Mouse (Mus musculus): ENCODE measurements around the gene Cbfa2t2. TPM values are rescaled to one million over a fixed set of nuclear protein-coding genes. Genes with fewer than 3 reads are reported as not detected.

Cbfa2t2 gene
- polyA plus RNA-seq, 1 experiment = 7.5 TPM

DNA sequence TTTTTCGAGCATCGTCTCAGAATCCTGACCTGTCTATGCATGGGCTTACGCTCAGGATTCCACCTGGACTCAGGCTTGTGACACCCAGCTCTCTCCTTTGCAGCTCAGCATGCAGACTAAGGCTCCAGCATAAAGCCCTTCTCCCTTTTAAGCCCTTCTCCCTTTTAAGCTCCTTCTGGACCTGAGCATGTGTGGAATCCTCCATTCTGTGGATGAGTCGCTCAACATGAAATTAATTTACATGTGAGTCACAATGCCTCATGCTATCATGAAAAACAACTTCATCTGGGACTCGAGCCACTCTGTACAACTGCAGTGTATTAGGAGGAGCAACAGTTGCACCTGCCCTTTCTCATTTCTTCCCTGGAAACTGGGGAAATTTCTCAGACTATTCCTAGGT lies 14.1 kb upstream of the Cbfa2t2 start:
- no peaks in the 10 kb centered on the region for H3K27me3 ChIP-seq (ENCODE audit: control insufficient read depth, insufficient read depth, insufficient read length)
- no peaks in the 10 kb centered on the region for H3K79me2 ChIP-seq (ENCODE audit: control insufficient read depth, insufficient read depth)
- no peaks in the 10 kb centered on the region for H3K36me3 ChIP-seq (ENCODE audit: control insufficient read depth, insufficient read depth)
- no peak overlapping the region for H3K4me3 ChIP-seq
- H3K4me2 ChIP-seq (ENCODE audit: low read depth) = no peak overlapping the region
- H3ac ChIP-seq (ENCODE audit: control insufficient read depth, insufficient read length) = no peak overlapping the region
- TF ChIP-seq MYOD1 (IDR thresholded peaks at IDR 0.05; ENCODE audit: control insufficient read depth in 1 of 3, insufficient read length in 2 of 3, low read depth in 2 of 3) (no peak), E2F4 (IDR thresholded peaks at IDR 0.05; ENCODE audit: insufficient read depth) (no peak), SRF (IDR thresholded peaks at IDR 0.05; ENCODE audit: control insufficient read depth, insufficient read length, low read depth) (no peak), TCF3 (IDR thresholded peaks at IDR 0.05; ENCODE audit: insufficient read length, low read depth) (no peak), CEBPB (IDR thresholded peaks at IDR 0.05; ENCODE audit: insufficient read depth, poor library complexity, severe bottlenecking) (no peak), MYOG (IDR thresholded peaks at IDR 0.05; ENCODE audit: control insufficient read depth in 1 of 3, insufficient read depth in 1 of 3, insufficient read length in 2 of 3, low read depth in 2 of 3) (no peak), POLR2A (IDR thresholded peaks at IDR 0.05; ENCODE audit: insufficient read length, low read depth) (no peak), POLR2AphosphoS2 (IDR thresholded peaks at IDR 0.05; ENCODE audit: insufficient read length, low read depth) (no peak), TCF12 (IDR thresholded peaks at IDR 0.05; ENCODE audit: insufficient read depth, poor library complexity, severe bottlenecking) (no peak), USF1 (IDR thresholded peaks at IDR 0.05; ENCODE audit: low read depth) (no peak)

- TF ChIP-seq USF1 (IDR thresholded peaks at IDR 0.05; ENCODE audit: low read depth) = no peak
- no peak for TF ChIP-seq CEBPB (IDR thresholded peaks at IDR 0.05; ENCODE audit: insufficient read depth, poor library complexity, severe bottlenecking)
- TF ChIP-seq MAX (IDR thresholded peaks at IDR 0.05; ENCODE audit: low read depth) = no peak
- no peak for TF ChIP-seq REST (IDR thresholded peaks at IDR 0.05; ENCODE audit: insufficient read depth, insufficient read length)
- no peak for TF ChIP-seq MYOD1 (IDR thresholded peaks at IDR 0.05; ENCODE audit: control insufficient read depth in 1 of 3, insufficient read length in 2 of 3, low read depth in 2 of 3)
- TF ChIP-seq MYOG (IDR thresholded peaks at IDR 0.05; ENCODE audit: control insufficient read depth in 1 of 3, insufficient read depth in 1 of 3, insufficient read length in 2 of 3, low read depth in 2 of 3) = no peak
- no peak for TF ChIP-seq POLR2AphosphoS2 (IDR thresholded peaks at IDR 0.05; ENCODE audit: insufficient read length, low read depth)
- no peak for TF ChIP-seq POLR2A (IDR thresholded peaks at IDR 0.05; ENCODE audit: insufficient read length, low read depth)
- no peak for TF ChIP-seq E2F4 (IDR thresholded peaks at IDR 0.05; ENCODE audit: insufficient read depth)
- TF ChIP-seq TCF3 (IDR thresholded peaks at IDR 0.05; ENCODE audit: insufficient read length, low read depth) = no peak
- no peak overlapping the region for H3ac ChIP-seq (ENCODE audit: control insufficient read depth, insufficient read length)
These were observed 12.7 kb upstream of the Cbfa2t2 start for GRCm38 (mm10) chr2:154423548-154423947.

DNA sequence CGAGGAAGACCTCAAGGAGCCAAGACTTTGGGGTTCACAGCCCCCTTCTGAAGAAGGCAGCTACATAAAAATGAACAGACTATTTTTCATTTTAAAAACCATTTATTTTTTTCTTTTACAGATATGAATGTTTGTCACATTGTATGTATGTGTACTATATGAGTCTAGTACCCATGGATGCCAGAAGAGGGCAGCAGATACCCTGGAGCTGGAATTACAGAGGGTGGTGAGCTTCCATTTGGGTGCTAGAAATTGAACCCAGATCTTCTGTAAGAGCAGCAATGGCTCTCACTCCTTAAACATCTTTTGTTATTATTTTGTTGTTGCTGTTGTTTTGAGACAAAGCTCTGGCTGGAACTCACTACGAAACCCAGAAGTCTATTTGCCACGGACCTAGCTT lies 10.8 kb upstream of the Cbfa2t2 start:
- H3K4me2 ChIP-seq (ENCODE audit: low read depth) = no peak overlapping the region
- no peaks in the 10 kb centered on the region for H3K79me2 ChIP-seq (ENCODE audit: control insufficient read depth, insufficient read depth)
- H3K27me3 ChIP-seq (ENCODE audit: control insufficient read depth, insufficient read depth, insufficient read length) = no peaks in the 10 kb centered on the region
- no peak for TF ChIP-seq TCF3 (IDR thresholded peaks at IDR 0.05; ENCODE audit: insufficient read length, low read depth)
- TF ChIP-seq MAX (IDR thresholded peaks at IDR 0.05; ENCODE audit: low read depth) = no peak
- no peak for TF ChIP-seq POLR2AphosphoS2 (IDR thresholded peaks at IDR 0.05; ENCODE audit: insufficient read length, low read depth)
- TF ChIP-seq E2F4 (IDR thresholded peaks at IDR 0.05; ENCODE audit: insufficient read depth) = no peak
- no peak for TF ChIP-seq USF1 (IDR thresholded peaks at IDR 0.05; ENCODE audit: low read depth)
- TF ChIP-seq SRF (IDR thresholded peaks at IDR 0.05; ENCODE audit: control insufficient read depth, insufficient read length, low read depth) = no peak
- TF ChIP-seq POLR2A (IDR thresholded peaks at IDR 0.05; ENCODE audit: insufficient read length, low read depth) = no peak
- no peak for TF ChIP-seq TCF12 (IDR thresholded peaks at IDR 0.05; ENCODE audit: insufficient read depth, poor library complexity, severe bottlenecking)
- TF ChIP-seq MYOD1 (IDR thresholded peaks at IDR 0.05; ENCODE audit: control insufficient read depth in 1 of 3, insufficient read length in 2 of 3, low read depth in 2 of 3) = no peak
- TF ChIP-seq REST (IDR thresholded peaks at IDR 0.05; ENCODE audit: insufficient read depth, insufficient read length) = no peak
- no peak for TF ChIP-seq CEBPB (IDR thresholded peaks at IDR 0.05; ENCODE audit: insufficient read depth, poor library complexity, severe bottlenecking)
- no peak for TF ChIP-seq MYOG (IDR thresholded peaks at IDR 0.05; ENCODE audit: control insufficient read depth in 1 of 3, insufficient read depth in 1 of 3, insufficient read length in 2 of 3, low read depth in 2 of 3)
- no peak overlapping the region for H3K4me3 ChIP-seq
- H3K36me3 ChIP-seq (ENCODE audit: control insufficient read depth, insufficient read depth) = no peaks in the 10 kb centered on the region
- no peak overlapping the region for H3ac ChIP-seq (ENCODE audit: control insufficient read depth, insufficient read length)

More at GRCm38 (mm10) chr2:154423548-154423947, 12.7 kb upstream of the Cbfa2t2 start:
- Histone ChIP-seq H3K4me2 (ENCODE audit: low read depth) (no peak overlapping the region), H3K27me3 (ENCODE audit: control insufficient read depth, insufficient read depth, insufficient read length) (no peaks in the 10 kb centered on the region), H3K4me3 (no peak overlapping the region), H3K79me2 (ENCODE audit: control insufficient read depth, insufficient read depth) (no peaks in the 10 kb centered on the region), H3K36me3 (ENCODE audit: control insufficient read depth, insufficient read depth) (no peaks in the 10 kb centered on the region)

DNA sequence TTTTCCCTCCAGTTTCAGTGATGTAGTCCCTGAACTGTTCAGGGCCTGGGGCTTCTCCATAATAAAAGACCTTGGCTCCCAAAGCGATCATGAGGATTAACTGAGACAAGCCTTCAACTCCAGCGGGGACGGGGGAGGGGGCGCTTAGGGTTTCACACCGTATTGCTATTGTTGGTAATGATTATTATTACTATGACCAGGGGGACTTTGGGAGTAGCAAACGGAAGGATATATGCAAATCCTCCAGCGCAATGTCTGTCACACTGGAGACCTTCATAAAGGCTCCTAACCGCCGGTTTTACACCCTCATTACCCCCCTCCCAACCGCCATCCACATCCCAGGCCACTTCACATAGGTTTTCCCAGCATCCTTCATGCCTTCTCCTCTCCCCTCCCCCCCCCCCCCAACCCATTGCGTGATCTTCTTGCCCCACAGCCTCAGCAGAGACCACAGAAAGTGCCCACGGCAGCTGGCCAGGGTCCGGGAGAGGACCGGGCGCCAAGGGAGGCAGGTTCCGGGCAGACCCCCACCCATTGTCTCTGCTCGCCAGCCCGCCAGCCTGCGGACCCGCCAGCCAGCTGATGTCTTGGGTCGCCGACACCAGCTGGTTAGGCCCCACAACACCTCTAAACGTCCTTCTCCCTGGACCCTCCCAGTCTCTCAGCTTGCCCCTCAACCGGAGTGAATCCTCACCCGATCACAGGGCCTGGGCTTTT lies 9.9 kb upstream of the Cbfa2t2 start:
- no peaks in the 10 kb centered on the region for H3K36me3 ChIP-seq (ENCODE audit: control insufficient read depth, insufficient read depth)
- H3K79me2 ChIP-seq (ENCODE audit: control insufficient read depth, insufficient read depth) = no peaks in the 10 kb centered on the region
- TF ChIP-seq POLR2AphosphoS2 (IDR thresholded peaks at IDR 0.05; ENCODE audit: insufficient read length, low read depth) (no peak), TCF12 (IDR thresholded peaks at IDR 0.05; ENCODE audit: insufficient read depth, poor library complexity, severe bottlenecking) (no peak), SRF (IDR thresholded peaks at IDR 0.05; ENCODE audit: control insufficient read depth, insufficient read length, low read depth) (no peak), MYOG (IDR thresholded peaks at IDR 0.05; ENCODE audit: control insufficient read depth in 1 of 3, insufficient read depth in 1 of 3, insufficient read length in 2 of 3, low read depth in 2 of 3) (no peak), MYOD1 (IDR thresholded peaks at IDR 0.05; ENCODE audit: control insufficient read depth in 1 of 3, insufficient read length in 2 of 3, low read depth in 2 of 3) (no peak), CEBPB (IDR thresholded peaks at IDR 0.05; ENCODE audit: insufficient read depth, poor library complexity, severe bottlenecking) (no peak), TCF3 (IDR thresholded peaks at IDR 0.05; ENCODE audit: insufficient read length, low read depth) (no peak), REST (IDR thresholded peaks at IDR 0.05; ENCODE audit: insufficient read depth, insufficient read length) (no peak), POLR2A (IDR thresholded peaks at IDR 0.05; ENCODE audit: insufficient read length, low read depth) (no peak), USF1 (IDR thresholded peaks at IDR 0.05; ENCODE audit: low read depth) (no peak), E2F4 (IDR thresholded peaks at IDR 0.05; ENCODE audit: insufficient read depth) (no peak), MAX (IDR thresholded peaks at IDR 0.05; ENCODE audit: low read depth) (no peak)
- no peak overlapping the region for H3K4me2 ChIP-seq (ENCODE audit: low read depth)
- no peak overlapping the region for H3ac ChIP-seq (ENCODE audit: control insufficient read depth, insufficient read length)
- H3K27me3 ChIP-seq (ENCODE audit: control insufficient read depth, insufficient read depth, insufficient read length) = no peaks in the 10 kb centered on the region
- no peak overlapping the region for H3K4me3 ChIP-seq

Data from myocyte (in vitro differentiated cells).